Mouse (Mus musculus): ENCODE results near the gene Cyp2r1.
A peak's percentile ranks its signal among the peaks of the same experiment; 100 is the strongest.
"Not testable (repeated sequence)": the region's sequence is repeated elsewhere in the genome, so short reads cannot be mapped to it uniquely, and the experiment has no call there.

Gene Cyp2r1

DNA sequence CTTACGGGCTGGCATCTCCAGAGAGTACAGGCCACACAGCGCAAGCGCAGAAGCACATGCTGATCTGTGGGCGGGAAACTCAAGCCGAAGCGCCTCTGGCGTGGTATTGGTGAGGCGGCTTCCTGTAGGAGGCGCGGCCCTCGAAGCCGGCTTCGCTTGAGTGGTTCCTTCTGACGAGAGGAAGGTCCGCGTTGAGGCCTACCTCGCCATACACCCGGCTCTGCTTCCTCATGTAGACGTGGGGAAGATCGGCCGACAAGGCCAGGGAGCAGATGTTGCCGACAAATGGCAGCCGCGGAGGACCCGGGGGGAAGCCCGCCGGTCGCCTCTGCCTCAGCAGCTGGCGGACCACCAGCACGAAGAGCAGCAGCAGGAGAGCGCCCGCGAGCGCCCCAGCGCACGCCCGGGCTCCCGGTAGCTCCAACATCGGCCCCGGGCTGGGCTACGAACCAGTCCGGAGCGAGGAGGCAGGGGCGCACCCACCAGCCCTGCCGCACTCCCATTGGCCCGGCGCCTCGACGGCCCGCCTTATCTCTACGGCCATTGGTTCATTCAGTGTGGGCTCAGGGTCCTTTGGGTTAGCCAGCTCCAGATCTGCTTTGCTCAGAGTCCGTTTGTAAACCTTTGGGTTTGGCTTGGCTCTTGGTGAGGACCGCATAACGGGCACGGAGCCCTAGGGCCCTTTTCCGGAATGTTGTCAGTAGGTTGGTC lies at the start of gene Cyp2r1:
Gene Cyp2r1 (minus strand): TSS at position 442 of the 711 bp plus-strand sequence.
- peak; percentile 90 for DNase-seq

DNA sequence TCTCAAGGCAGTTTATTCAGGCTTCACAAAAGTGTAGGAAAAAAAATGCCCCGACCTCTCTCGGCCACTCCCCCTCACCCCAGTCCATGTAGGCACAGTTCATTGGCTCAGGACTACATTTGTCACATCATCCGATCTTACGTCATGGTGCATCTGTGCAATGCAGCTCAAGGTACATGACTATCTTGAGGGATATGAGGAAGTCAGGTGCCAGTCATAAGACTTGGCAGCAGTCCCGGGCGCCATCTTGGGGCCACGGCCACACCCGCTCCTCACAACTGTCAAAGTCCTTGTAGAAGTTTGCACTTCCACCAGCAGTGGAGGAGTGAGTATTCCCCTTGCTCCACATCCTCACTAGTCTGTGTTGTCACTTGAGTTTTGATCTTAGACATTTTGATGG lies 31.6 kb upstream of the Cyp2r1 start:
- not testable (repeated sequence) for DNase-seq

DNA sequence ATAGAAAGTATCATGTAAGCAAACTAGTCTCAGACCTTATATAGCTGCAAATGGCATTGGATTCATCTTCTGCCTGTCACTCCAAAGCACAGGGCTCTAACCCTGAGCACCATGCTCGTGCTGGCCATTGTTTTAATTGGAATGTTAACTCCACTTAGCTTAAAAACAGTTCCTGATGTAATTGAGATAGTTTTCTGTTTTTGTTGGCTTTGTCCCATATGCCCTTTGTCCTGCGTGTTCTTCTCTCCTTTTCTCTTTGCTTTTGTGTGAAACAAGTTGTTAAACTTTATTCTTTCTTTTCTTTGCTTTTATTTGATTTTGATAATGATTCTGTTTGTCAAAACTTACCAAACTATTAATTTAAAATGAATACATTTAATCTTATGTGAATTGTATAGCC lies 19.7 kb upstream of the Cyp2r1 start:
- DNase-seq = peak; percentile 10

DNA sequence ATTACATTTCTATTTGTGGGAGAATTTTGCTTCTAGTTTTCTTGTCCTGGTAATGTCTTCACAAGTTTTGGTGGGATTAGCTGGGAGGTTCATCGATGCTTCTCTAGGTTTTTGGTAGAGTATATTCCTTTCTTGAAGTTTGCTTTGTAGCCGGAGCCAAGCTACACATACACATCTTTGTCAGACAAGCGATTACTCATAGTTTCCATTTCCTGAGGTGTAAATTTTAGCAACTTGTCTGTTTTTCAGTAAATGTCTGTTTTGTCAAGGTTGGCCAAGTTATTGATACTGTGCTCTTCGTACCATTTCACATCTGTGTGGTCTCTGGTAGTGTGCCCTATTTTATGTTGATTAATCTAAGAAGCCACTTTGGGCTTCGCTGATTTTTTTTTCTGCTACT lies 18.4 kb upstream of the Cyp2r1 start:
- no peak for DNase-seq

DNA sequence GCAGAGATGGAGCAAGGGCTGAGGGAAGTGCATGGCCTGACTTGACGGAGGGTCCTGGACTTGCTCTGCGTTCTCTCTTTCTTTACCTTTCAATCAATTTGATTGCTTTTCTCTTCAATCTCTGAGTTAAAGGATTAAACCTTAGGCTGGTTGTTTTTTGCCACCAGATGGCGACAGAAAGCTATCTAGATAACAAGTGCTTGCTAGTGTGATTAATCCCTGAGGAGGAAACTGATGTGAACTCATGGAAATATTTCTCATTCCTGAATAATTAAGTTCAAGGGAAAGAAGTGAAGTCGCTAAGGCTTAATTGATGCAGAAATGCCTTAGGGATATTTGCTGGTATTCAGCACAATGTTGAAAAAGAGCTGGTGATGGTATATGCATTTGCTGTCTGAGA lies 17.7 kb upstream of the Cyp2r1 start:
- DNase-seq = peak; percentile 73

DNA sequence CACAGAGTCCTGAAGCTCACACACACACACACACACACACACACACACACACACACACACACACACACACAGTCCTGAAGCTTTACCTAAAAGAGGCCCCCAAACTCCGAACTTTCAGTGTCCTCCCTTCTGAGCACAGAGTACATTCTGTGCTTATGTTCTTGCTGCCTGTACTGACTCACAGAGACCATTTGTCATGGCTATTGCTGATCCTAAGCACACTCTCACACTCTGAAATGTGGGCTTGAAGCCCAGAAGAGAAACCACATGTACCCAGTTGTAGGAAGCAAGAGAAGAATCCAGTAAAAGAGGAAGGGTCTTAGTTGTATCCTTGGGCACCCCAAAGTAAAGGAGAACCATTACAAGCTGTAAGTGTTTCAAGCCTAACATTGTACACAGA lies 14.9 kb upstream of the Cyp2r1 start:
- no peak for DNase-seq

DNA sequence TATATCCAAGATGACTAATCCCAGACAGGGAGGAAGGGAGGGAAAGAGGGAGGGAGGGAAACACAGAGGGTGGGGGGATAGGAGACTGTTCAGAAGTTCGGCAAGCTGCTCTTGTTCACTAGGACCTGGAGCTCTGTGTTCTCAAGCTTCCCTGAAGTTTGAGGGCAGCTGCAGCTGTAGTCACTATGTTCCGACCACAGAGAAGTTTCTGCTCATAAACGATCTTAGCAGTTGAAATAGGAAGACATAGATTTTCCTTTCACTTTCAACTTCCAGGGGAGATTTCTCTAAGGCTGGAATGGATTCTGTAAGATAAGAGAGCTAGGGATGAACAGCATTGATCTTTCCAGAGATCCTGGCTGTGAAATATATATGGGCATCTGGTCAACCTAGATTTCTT lies 14.2 kb upstream of the Cyp2r1 start:
- no peak for DNase-seq

DNA sequence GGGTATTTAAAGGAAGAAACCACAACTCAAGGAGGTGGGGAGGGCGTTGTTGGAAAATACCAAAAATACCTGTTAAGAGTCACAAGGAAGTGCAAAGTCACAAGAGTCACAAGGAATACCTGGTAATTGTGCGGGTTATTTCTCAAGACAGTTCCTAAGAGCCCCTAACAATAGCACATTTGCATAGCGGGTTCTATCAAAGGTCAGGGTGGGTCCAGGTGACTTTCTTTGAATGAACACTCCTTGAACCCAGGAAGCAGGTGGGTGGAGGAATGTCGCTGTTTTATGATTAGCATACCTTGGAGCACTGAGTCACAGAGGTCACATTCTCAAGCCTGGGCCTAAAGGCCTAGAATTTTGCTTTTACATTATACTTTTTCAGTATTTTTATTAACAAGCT lies 11.1 kb upstream of the Cyp2r1 start:
- not testable (repeated sequence) for DNase-seq

DNA sequence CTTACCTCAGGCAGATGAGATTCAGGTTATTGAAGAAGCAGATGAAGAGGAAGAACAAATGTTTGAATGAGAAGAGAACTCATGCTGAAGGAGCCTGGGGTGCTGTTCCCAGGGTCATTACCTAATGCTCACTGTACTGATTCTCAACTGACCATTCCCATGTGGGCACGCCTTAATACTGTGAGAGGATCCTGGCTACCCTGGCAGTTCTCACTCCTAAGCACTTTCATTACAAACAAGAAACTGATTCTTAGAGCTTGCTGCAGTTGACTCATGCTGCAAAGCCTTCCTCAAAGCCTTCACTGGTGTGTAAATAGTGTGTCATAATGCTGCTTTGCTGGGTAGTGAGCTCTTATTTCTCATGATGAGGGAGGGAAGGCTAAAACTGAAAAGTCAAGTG lies 26.6 kb downstream of the Cyp2r1 start:
- DNase-seq = no peak

DNA sequence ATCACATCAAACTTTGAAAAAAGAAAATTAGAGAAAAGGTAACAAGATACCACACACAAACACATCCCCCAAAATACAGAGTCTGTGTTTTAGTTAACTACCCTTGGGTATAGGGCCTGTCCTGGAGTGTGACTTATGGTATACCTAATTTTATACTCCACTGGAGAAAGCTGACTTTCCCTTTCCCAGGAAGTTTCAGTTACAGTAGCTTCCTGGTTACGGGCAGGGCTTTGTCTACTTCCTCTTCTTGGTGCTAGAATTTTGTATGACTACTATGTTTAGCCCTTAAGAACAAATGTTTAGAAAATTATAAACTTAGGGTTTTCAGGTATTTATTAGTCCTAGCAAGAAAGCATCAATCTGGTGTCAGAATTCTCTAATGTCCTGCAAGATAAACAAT lies 36.5 kb downstream of the Cyp2r1 start:
- no peak for DNase-seq

DNA sequence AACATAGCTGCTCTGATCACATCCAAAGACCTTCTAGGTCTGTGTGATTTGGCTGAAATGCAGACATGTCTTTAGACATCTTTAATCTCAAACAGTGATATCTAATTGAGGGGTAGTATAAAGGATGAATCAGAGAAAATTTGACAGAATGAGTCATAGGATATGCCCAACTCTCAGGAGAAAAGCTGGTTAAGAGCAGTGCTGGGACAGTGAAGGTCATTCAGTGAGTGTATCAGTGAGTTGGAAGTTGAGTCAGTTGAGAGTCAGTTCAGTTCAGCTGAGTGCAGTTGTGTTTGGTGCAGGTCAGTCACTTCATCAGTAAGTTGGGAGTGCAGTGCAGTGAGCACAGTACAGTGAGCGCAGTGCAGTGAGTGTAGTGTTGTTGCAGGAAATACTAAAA lies 42.6 kb downstream of the Cyp2r1 start:
- no peak for DNase-seq

DNA sequence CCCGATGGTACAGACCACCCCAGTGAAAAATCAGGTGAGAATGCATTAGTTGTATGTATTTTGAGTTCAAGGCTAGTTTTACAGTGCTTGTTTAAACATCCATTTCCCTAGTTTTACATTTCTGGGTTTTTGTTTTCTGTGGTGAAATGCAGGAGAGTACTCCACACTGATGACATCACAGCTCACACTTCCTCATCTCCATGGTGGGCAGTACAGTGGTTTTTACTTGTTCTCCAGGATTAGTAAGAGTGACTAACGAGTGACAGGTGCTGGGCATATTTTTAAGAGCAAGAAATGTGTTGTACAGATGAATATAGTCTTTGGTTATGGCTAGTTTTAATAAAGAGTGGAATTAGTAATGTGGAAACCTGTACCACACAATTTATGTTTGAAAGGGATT lies 53.9 kb downstream of the Cyp2r1 start:
- no peak for DNase-seq
